Mouse (Mus musculus) heart, postnatal 36 days (tissue): ENCODE measurements around the gene Tmem151a. TPM values are rescaled to one million over a fixed set of nuclear protein-coding genes. Genes with fewer than 3 reads are reported as not detected.
A peak's percentile ranks its signal among the peaks of the same experiment; 100 is the strongest.

Experiments
- DNase-seq, 2 experiments: peaks; one replicate each; pipeline ENCODE4 v3.0.0; 2021 to 2022
- intact Hi-C: fragments of 180-260 bp; cut with DNase I; formaldehyde crosslinking; loops from one replicate; pipeline ENCODE4 v1.15.1; 2025
- total RNA-seq, 2 experiments: library from RNA; stranded (reverse); gene quantifications; 2 replicates each; pipeline ENCODE4 v1.2.3; 2021

Gene Tmem151a
- total RNA-seq, 2 experiments from 2014 or later, result 1.7 to 2.8 TPM

GRCm38 (mm10) chr19:5050047-5050905 is 35.1 kb downstream of the Tmem151a start, which contains the start of gene Rin1:
Gene Rin1 (plus strand): TSS chr19:5050481.
- intact Hi-C loops, result no loop called here
- peak; percentile 41 to 66 for DNase-seq

GRCm38 (mm10) chr19:5049325-5049724 is 36.0 kb downstream of the Tmem151a start:
- DNase-seq, result no peak
- intact Hi-C loops, result no loop called here

GRCm38 (mm10) chr19:5048138-5049056 is 36.9 kb downstream of the Tmem151a start:
- DNase-seq, result no peak

GRCm38 (mm10) chr19:5045531-5045930 is 39.8 kb downstream of the Tmem151a start:
- intact Hi-C loops, result no loop called here
- no peak for DNase-seq

More at GRCm38 (mm10) chr19:5048138-5049056, 36.9 kb downstream of the Tmem151a start:
- intact Hi-C loops, result no loop called here

DNA sequence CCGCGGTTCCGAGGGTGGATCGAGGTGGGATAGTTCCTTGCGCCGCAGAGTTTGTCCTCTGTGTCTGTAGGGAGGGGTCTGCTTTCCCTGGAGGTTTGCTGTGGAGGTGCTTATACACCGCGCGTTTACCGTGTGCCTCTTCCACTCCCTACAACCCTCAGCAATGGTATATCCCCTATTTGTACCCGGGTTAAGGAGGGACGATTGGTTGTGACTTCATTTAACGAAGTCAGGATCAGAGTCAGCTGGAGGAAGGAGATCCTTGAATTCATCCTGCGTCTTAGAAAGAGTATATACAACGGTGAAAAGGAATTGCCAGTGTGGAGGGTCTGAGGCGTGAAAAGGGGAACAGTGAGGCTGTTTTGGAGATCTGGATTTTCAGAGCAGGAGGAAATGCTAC is 43.7 kb downstream of the Tmem151a start:
- intact Hi-C loops, result no loop called here
- DNase-seq, result no peak

DNA sequence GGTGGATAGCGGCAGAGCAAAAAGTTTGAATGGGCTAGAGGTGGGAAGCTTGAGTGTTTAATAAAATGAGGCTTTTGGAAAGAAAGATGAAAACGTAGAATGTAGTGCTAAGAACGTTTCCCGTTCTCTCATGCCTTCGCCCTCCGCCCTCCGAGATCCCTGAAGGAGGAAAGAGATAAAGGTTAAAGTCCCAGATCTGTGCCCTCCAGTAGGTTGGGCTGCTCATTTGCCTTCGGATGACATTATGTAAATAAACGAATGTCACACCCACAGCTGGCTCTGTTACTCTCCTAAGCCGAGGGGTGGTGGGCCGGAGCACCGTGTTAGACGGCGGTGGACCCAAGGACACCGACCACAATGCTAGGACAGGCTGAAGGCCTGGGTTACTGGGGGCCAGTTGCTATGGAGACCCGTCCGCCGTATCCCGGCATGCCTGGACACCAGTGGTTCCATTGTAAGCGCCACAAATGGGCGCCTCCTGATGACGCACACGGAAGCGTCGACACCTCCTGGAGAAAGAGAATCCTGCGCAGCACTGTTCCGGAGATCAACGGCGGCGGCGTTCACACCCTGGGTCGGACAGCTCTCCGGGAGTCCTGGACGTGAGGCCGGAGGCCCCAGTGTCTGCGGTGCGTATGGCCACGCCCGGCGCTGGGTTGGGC is 44.3 kb downstream of the Tmem151a start, which contains the start of gene Brms1:
Gene Brms1, plus strand, starts transcription at position 493 of the 662 bp plus-strand sequence.
- peak; percentile 90 for DNase-seq
- intact Hi-C loops, result no loop called here

- DNase-seq, result no peak
- intact Hi-C loops, result no loop called here
Measured at GRCm38 (mm10) chr19:5039301-5040114, 45.8 kb downstream of the Tmem151a start.

DNA sequence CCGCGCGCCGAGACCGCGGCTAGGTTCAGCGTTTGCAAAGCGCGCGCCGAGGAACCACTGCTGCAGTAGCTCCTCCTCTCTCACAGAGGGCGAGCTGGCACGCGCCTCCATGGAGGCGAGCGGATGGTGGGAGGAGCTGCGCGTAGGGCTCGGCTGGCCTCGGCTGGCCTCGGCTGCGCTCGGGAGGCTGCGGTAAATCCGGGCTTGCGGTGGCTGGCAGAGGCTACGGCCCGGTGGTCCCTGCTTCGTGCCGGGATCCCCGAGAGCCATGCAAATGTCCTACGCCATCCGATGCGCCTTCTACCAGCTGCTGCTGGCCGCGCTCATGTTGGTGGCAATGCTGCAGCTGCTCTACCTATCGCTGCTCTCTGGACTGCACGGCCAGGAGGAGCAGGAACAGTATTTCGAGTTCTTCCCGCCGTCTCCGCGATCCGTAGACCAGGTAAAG is 46.6 kb downstream of the Tmem151a start, which contains the start of the genes B4gat1 and AC124502.3:
Gene B4gat1, plus strand, starts transcription at position 118 of the 448 bp plus-strand sequence.
Gene AC124502.3, plus strand, starts transcription at position 183 of the 448 bp plus-strand sequence.
- DNase-seq, result peak; percentile 87 to 89
- intact Hi-C loops, result no loop called here

DNA sequence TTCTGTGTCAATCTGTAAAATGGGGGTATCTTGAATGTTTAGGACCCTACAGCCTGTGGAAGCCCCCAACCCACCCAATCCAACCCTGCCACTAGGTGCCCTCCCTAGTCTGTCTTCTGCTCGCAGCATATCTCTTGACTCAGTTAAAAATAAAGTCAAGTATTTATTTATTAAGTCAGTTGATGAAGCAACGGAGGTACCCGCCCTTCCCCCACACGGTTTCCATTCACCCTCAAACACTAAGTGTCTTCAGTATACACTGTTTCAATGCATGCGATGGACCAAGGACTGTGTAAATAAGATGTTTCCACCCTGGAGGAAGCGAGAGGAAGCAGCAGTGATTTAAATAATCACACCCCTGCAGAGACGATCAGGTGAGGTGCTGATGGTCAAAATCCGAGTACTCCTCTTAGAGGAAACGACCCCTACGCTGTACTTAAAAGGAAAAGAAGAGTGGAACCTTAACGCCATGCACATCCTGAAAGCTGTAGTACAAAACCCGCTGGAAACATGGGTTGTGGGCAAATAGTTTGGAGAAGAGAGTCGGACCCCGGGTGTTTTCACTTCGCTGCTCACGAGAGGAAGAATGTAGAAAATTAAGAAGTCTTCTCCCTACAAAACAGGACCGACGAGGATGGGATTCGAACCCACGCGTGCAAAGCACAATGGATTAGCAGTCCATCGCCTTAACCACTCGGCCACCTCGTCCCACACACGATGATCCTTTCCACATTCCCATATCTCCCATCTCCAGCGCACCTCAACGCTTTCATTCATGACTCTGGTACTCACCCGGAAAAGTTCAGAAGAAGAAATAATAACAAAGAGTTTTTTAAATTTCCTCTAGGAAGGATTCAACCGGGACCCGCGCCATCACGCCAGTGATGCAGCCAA is 47.4 kb downstream of the Tmem151a start:
- intact Hi-C loops, result no loop called here

GRCm38 (mm10) chr19:5036577-5036976 is 48.8 kb downstream of the Tmem151a start:
- no peak for DNase-seq
- intact Hi-C loops, result no loop called here

More for the DNA sequence above, 47.4 kb downstream of the Tmem151a start:
- peak; percentile 84 to 88 for DNase-seq

GRCm38 (mm10) chr19:5032686-5033085 is 52.6 kb downstream of the Tmem151a start:
- no peak for DNase-seq
- intact Hi-C loops, result no loop called here

- intact Hi-C loops, result no loop called here
Measured at GRCm38 (mm10) chr19:5026111-5026510, 59.2 kb downstream of the Tmem151a start.

GRCm38 (mm10) chr19:5023621-5024479 is 61.5 kb downstream of the Tmem151a start, which contains the start of gene Slc29a2:
Gene Slc29a2 (plus strand): TSS chr19:5023860.
- peak; percentile 88 to 90 for DNase-seq
- intact Hi-C loops, result no loop called here

More at GRCm38 (mm10) chr19:5026111-5026510, 59.2 kb downstream of the Tmem151a start:
- no peak for DNase-seq

GRCm38 (mm10) chr19:5021416-5021815 is 63.9 kb downstream of the Tmem151a start:
- intact Hi-C loops, result no loop called here
- no peak for DNase-seq
